Mouse (Mus musculus): Measurements from ENCODE around the gene Klhl33. TPM values are rescaled to one million over a fixed set of nuclear protein-coding genes. Genes with fewer than 3 reads are reported as not detected.
"Not testable (repeated sequence)": the region's sequence is repeated elsewhere in the genome, so short reads cannot be mapped to it uniquely, and the experiment has no call there.

Gene Klhl33
- polyA plus RNA-seq, 1 experiment, result 4.9 TPM

DNA sequence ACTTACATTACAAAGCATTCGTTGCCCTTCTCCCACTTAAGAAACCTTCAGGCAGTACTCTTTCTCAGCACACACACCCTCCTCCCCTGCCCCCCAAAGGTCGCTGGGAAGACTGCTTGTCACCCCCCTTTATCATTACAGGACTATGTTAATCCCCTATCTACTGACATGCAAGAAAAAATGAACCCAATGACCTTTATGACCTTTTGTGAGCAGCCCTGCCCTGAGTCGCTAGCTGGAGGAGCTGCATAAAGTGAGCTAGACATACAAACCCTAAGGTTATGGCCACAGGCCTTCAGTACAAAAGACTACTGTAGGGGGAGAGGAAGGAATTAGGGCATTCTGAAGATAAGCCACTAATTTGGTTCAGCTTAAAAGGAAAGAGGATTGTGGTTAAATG, 14.0 kb upstream of the Klhl33 start:
- Histone ChIP-seq H3K36me3 (ENCODE audit: control insufficient read depth, insufficient read depth) (peaks cover 12% of the 10 kb centered on the region), H3K4me2 (ENCODE audit: low read depth) (no peak overlapping the region)
- no peak for TF ChIP-seq TCF12 (IDR thresholded peaks at IDR 0.05; ENCODE audit: insufficient read depth, poor library complexity, severe bottlenecking)
- TF ChIP-seq CEBPB (IDR thresholded peaks at IDR 0.05; ENCODE audit: insufficient read depth, poor library complexity, severe bottlenecking), result no peak
- TF ChIP-seq TCF3 (IDR thresholded peaks at IDR 0.05; ENCODE audit: insufficient read length, low read depth), result no peak
- TF ChIP-seq POLR2AphosphoS2 (IDR thresholded peaks at IDR 0.05; ENCODE audit: insufficient read length, low read depth), result no peak
- no peak for TF ChIP-seq MYOD1 (IDR thresholded peaks at IDR 0.05; ENCODE audit: control insufficient read depth in 1 of 3, insufficient read length in 2 of 3, low read depth in 2 of 3)
- TF ChIP-seq USF1 (IDR thresholded peaks at IDR 0.05; ENCODE audit: low read depth), result no peak
- no peak for TF ChIP-seq SRF (IDR thresholded peaks at IDR 0.05; ENCODE audit: control insufficient read depth, insufficient read length, low read depth)
- no peak for TF ChIP-seq MAX (IDR thresholded peaks at IDR 0.05; ENCODE audit: low read depth)
- no peak for TF ChIP-seq POLR2A (IDR thresholded peaks at IDR 0.05; ENCODE audit: insufficient read length, low read depth)
- TF ChIP-seq REST (IDR thresholded peaks at IDR 0.05; ENCODE audit: insufficient read depth, insufficient read length), result no peak
- no peak for TF ChIP-seq MYOG (IDR thresholded peaks at IDR 0.05; ENCODE audit: control insufficient read depth in 1 of 3, insufficient read depth in 1 of 3, insufficient read length in 2 of 3, low read depth in 2 of 3)

DNA sequence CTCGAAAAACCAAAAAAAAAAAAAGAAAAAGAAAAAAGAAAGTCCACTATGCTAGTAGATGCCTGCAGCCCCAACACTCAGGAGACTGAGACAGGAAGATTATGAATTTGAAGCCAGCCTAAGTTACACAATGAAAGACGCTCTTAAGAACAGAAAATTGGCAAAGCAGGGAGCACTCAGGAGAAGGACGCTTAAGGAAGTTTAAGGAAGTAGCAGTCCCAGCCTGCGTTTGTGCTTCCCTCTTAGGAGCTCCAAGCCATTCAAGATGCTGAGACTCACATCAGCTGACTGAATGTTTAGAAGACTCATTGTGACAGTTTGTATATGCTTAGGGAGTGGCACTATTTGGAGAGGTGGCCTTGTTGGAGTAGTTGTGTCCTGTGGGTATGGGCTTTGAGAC, 10.8 kb upstream of the Klhl33 start:
- no peak overlapping the region for H3ac ChIP-seq (ENCODE audit: control insufficient read depth, insufficient read length)
- no peak for TF ChIP-seq E2F4 (IDR thresholded peaks at IDR 0.05; ENCODE audit: insufficient read depth)
- no peak for TF ChIP-seq CEBPB (IDR thresholded peaks at IDR 0.05; ENCODE audit: insufficient read depth, poor library complexity, severe bottlenecking)
- TF ChIP-seq MYOG (IDR thresholded peaks at IDR 0.05; ENCODE audit: control insufficient read depth in 1 of 3, insufficient read depth in 1 of 3, insufficient read length in 2 of 3, low read depth in 2 of 3), result no peak
- no peak for TF ChIP-seq TCF3 (IDR thresholded peaks at IDR 0.05; ENCODE audit: insufficient read length, low read depth)
- TF ChIP-seq SRF (IDR thresholded peaks at IDR 0.05; ENCODE audit: control insufficient read depth, insufficient read length, low read depth), result no peak
- no peak for TF ChIP-seq POLR2AphosphoS2 (IDR thresholded peaks at IDR 0.05; ENCODE audit: insufficient read length, low read depth)
- TF ChIP-seq POLR2A (IDR thresholded peaks at IDR 0.05; ENCODE audit: insufficient read length, low read depth), result no peak
- no peak for TF ChIP-seq USF1 (IDR thresholded peaks at IDR 0.05; ENCODE audit: low read depth)
- TF ChIP-seq MYOD1 (IDR thresholded peaks at IDR 0.05; ENCODE audit: control insufficient read depth in 1 of 3, insufficient read length in 2 of 3, low read depth in 2 of 3), result no peak
- TF ChIP-seq TCF12 (IDR thresholded peaks at IDR 0.05; ENCODE audit: insufficient read depth, poor library complexity, severe bottlenecking), result no peak
- H3K4me3 ChIP-seq, result no peak overlapping the region
- no peaks in the 10 kb centered on the region for H3K79me2 ChIP-seq (ENCODE audit: control insufficient read depth, insufficient read depth)
- H3K27me3 ChIP-seq (ENCODE audit: control insufficient read depth, insufficient read depth, insufficient read length), result no peaks in the 10 kb centered on the region
- no peaks in the 10 kb centered on the region for H3K36me3 ChIP-seq (ENCODE audit: control insufficient read depth, insufficient read depth)
- no peak overlapping the region for H3K4me2 ChIP-seq (ENCODE audit: low read depth)

More for the DNA sequence above, 14.0 kb upstream of the Klhl33 start:
- no peaks in the 10 kb centered on the region for H3K27me3 ChIP-seq (ENCODE audit: control insufficient read depth, insufficient read depth, insufficient read length)
- H3K79me2 ChIP-seq (ENCODE audit: control insufficient read depth, insufficient read depth), result no peaks in the 10 kb centered on the region
- H3ac ChIP-seq (ENCODE audit: control insufficient read depth, insufficient read length), result no peak overlapping the region
- H3K4me3 ChIP-seq, result no peak overlapping the region

DNA sequence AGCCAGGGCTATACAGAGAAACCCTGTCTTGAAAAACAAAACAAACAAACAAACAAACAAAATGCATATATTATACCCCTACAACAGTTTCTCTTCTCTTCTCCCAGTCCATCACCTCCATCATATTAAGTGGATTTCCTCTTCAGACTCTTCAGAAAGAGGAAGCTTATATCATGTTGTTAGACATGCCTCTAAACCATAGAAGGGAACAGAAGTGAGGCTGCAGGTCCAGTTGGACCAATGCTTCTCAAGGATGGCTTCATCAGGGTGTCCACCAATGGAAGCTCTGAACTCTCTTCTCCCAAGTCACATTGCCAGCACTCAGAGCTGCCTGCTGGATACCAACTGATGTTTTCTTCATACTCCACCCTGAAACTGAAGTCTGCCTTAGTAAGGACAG, 8.0 kb upstream of the Klhl33 start:
- not testable (repeated sequence) for H3ac ChIP-seq (ENCODE audit: control insufficient read depth, insufficient read length); H3K79me2 ChIP-seq (ENCODE audit: control insufficient read depth, insufficient read depth); H3K4me2 ChIP-seq (ENCODE audit: low read depth); H3K27me3 ChIP-seq (ENCODE audit: control insufficient read depth, insufficient read depth, insufficient read length); H3K4me3 ChIP-seq; H3K36me3 ChIP-seq (ENCODE audit: control insufficient read depth, insufficient read depth)

DNA sequence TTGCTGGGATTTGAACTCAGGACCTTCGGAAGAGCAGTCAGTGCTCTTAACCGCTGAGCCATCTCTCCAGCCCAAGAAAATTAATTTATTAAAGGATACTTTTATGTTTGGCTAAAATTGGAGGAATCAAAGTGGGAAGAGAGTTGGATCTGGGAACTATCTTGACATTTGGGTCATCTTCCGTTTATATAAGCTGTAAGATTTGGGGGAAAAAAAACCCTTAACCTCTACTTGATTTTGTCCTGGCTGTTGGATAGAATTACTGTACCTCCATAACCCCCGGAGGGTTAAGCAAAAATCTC, 7.5 kb upstream of the Klhl33 start:
- Histone ChIP-seq H3K4me3 (no peak overlapping the region), H3K4me2 (ENCODE audit: low read depth) (no peak overlapping the region), H3K27me3 (ENCODE audit: control insufficient read depth, insufficient read depth, insufficient read length) (no peaks in the 10 kb centered on the region), H3K36me3 (ENCODE audit: control insufficient read depth, insufficient read depth) (no peaks in the 10 kb centered on the region), H3ac (ENCODE audit: control insufficient read depth, insufficient read length) (no peak overlapping the region), H3K79me2 (ENCODE audit: control insufficient read depth, insufficient read depth) (no peaks in the 10 kb centered on the region)
- no peak for TF ChIP-seq USF1 (IDR thresholded peaks at IDR 0.05; ENCODE audit: low read depth)
- TF ChIP-seq REST (IDR thresholded peaks at IDR 0.05; ENCODE audit: insufficient read depth, insufficient read length), result no peak
- no peak for TF ChIP-seq MYOD1 (IDR thresholded peaks at IDR 0.05; ENCODE audit: control insufficient read depth in 1 of 3, insufficient read length in 2 of 3, low read depth in 2 of 3)
- no peak for TF ChIP-seq POLR2A (IDR thresholded peaks at IDR 0.05; ENCODE audit: insufficient read length, low read depth)
- no peak for TF ChIP-seq CEBPB (IDR thresholded peaks at IDR 0.05; ENCODE audit: insufficient read depth, poor library complexity, severe bottlenecking)
- TF ChIP-seq E2F4 (IDR thresholded peaks at IDR 0.05; ENCODE audit: insufficient read depth), result no peak

DNA sequence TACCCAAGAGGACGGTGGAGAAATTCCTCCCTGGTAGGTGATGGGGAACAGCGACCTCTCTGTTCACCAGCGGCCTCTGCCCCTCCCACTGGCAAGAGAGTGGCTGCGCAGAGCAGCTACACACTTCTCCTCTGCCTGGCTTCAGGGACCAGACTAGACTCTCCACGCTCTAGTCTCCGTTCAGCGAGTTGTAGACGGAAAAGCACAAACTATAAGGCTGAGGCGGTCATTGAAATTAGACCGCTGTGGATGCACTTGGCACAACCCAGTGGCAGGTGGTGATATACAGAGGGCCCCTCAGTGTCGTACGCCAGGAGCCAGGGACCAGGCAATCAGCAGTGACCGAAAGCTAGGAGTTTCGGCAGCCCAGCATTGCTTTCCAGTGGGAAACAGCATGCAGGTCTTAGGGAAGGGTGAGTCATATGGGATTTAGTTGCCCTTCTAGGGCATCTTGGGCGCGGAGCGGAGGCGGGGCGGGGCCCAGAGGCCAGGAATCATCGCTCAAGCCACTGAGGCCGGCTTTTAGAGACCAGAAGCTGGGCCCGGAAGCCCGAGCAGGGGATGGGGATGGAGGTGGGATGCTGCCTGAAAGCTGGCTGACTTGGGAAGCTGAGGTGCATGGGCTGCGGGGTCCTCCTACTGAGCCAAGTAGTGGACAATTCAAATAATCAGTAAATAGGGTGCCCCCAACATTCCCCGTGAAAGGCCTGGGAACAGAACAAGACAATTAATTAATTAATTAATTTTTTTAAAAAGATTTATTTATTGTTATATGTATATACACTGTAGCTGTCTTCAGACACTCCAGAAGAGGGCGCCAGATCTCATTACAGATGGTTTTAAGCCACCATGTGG, 6.9 kb upstream of the Klhl33 start:
- Histone ChIP-seq H3ac (ENCODE audit: control insufficient read depth, insufficient read length) (no peak overlapping the region), H3K27me3 (ENCODE audit: control insufficient read depth, insufficient read depth, insufficient read length) (no peaks in the 10 kb centered on the region), H3K4me2 (ENCODE audit: low read depth) (no peak overlapping the region), H3K4me3 (no peak overlapping the region), H3K79me2 (ENCODE audit: control insufficient read depth, insufficient read depth) (no peaks in the 10 kb centered on the region), H3K36me3 (ENCODE audit: control insufficient read depth, insufficient read depth) (no peaks in the 10 kb centered on the region)
- no peak for TF ChIP-seq POLR2A (IDR thresholded peaks at IDR 0.05; ENCODE audit: insufficient read length, low read depth)
- no peak for TF ChIP-seq MAX (IDR thresholded peaks at IDR 0.05; ENCODE audit: low read depth)
- no peak for TF ChIP-seq TCF3 (IDR thresholded peaks at IDR 0.05; ENCODE audit: insufficient read length, low read depth)
- no peak for TF ChIP-seq SRF (IDR thresholded peaks at IDR 0.05; ENCODE audit: control insufficient read depth, insufficient read length, low read depth)
- no peak for TF ChIP-seq POLR2AphosphoS2 (IDR thresholded peaks at IDR 0.05; ENCODE audit: insufficient read length, low read depth)
- TF ChIP-seq MYOG (IDR thresholded peaks at IDR 0.05; ENCODE audit: control insufficient read depth in 1 of 3, insufficient read depth in 1 of 3, insufficient read length in 2 of 3, low read depth in 2 of 3), result no peak
- TF ChIP-seq MYOD1 (IDR thresholded peaks at IDR 0.05; ENCODE audit: control insufficient read depth in 1 of 3, insufficient read length in 2 of 3, low read depth in 2 of 3), result no peak
- TF ChIP-seq USF1 (IDR thresholded peaks at IDR 0.05; ENCODE audit: low read depth), result no peak
- TF ChIP-seq TCF12 (IDR thresholded peaks at IDR 0.05; ENCODE audit: insufficient read depth, poor library complexity, severe bottlenecking), result no peak
- TF ChIP-seq CEBPB (IDR thresholded peaks at IDR 0.05; ENCODE audit: insufficient read depth, poor library complexity, severe bottlenecking), result no peak

DNA sequence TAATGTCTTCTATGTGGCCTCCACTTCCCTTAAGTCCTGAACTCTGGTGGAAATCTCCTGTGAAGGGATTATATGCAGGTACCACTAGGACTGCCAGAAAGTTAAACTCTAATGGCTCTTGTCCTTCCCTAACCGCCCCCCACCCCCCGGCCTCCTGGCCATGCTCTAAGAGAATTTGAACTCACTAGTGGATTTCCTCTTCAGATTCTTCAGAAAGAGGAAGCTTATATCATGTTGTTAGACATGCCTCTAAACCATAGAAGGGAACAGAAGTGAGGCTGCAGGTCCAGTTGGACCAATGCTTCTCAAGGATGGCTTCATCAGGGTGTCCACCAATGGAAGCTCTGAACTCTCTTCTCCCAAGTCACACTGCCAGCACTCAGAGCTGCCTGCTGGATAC, 685 bp upstream of the Klhl33 start:
- H3K4me2 ChIP-seq (ENCODE audit: low read depth), result peak overlapping the region; percentile 90
- not testable (repeated sequence) for H3K36me3 ChIP-seq (ENCODE audit: control insufficient read depth, insufficient read depth); H3K4me3 ChIP-seq; H3ac ChIP-seq (ENCODE audit: control insufficient read depth, insufficient read length); H3K79me2 ChIP-seq (ENCODE audit: control insufficient read depth, insufficient read depth); H3K27me3 ChIP-seq (ENCODE audit: control insufficient read depth, insufficient read depth, insufficient read length)
